Mouse (Mus musculus) kidney, adult 2 months (tissue): ENCODE measurements around the gene Olfr1413. TPM values are rescaled to one million over a fixed set of nuclear protein-coding genes. Genes with fewer than 3 reads are reported as not detected.

ENCODE experiments used
- DNase-seq: peaks from one replicate; pipeline ENCODE4 v3.0.0; 2021
- H3K27ac ChIP-seq: fragments of 200-500 bp; 2 replicates; pipeline ENCODE4 v1.5.1; 2012; ENCODE audit warnings: low read depth, low read length, control low read depth, inconsistent platforms; ENCODE audit not compliant: insufficient read depth
- H3K27me3 ChIP-seq: fragments of 200-500 bp; replicated peaks from 2 replicates; pipeline ENCODE4 v1.6.1; 2012; ENCODE audit warnings: mild to moderate bottlenecking, moderate library complexity, low read length, inconsistent platforms; ENCODE audit not compliant: control insufficient read depth, insufficient read depth
- H3K36me3 ChIP-seq: fragments of 200-500 bp; 2 replicates; pipeline ENCODE4 v1.6.1; 2012; ENCODE audit warnings: mild to moderate bottlenecking, moderate library complexity, low read length, inconsistent platforms; ENCODE audit not compliant: control insufficient read depth, insufficient read depth
- H3K4me1 ChIP-seq: fragments of 200-500 bp; 2 replicates; pipeline ENCODE4 v1.6.1; 2011; ENCODE audit warnings: low read length; ENCODE audit not compliant: control insufficient read depth, insufficient read depth
- H3K4me3 ChIP-seq: fragments of 200-500 bp; 2 replicates; pipeline ENCODE4 v1.5.1; 2011; ENCODE audit warnings: mild to moderate bottlenecking, low read depth, low read length, control low read depth; ENCODE audit not compliant: insufficient read depth
- CTCF ChIP-seq: fragments of 200-500 bp; conservative IDR thresholded peaks from 2 replicates; pipeline ENCODE4 v1.5.1; 2011; ENCODE audit warnings: low read depth, mild to moderate bottlenecking, control low read depth, low read length, moderate library complexity, mixed read lengths; ENCODE audit not compliant: insufficient read depth, insufficient read length
- POLR2A ChIP-seq: fragments of 200-500 bp; IDR thresholded peaks from one replicate; pipeline ENCODE4 v1.6.1; 2011; ENCODE audit warnings: low read depth, low read length, control low read depth
- whole genome bisulfite sequencing: fragments of 180-500 bp; shearing (Covaris S2); methylation state at CpG from one replicate; pipeline ENCODE4 v1.1.7; 2018; 5-methylcytosine and 5-hydroxymethylcytosine counted together
- polyA plus RNA-seq: library from polyadenylated mRNA; depleted of rRNA; stranded (reverse); fragments of >200 nt; gene quantifications from 2 replicates; pipeline ENCODE4 v1.2.3, GENCODE M21; 2012

The Olfr1413 gene
- polyA plus RNA-seq, 1 experiment, result not detected

GRCm38 (mm10) chr1:92594111-92594510, 23.0 kb downstream of the Olfr1413 start, which contains the start of gene Olfr1411:
Gene Olfr1411 (plus strand): TSS chr1:92594411.
- H3K4me1 ChIP-seq, result no peaks in the 10 kb centered on the region
- H3K27me3 ChIP-seq, result no peaks in the 10 kb centered on the region
- TF ChIP-seq POLR2A (no peak), CTCF (no peak)
- no peaks in the 10 kb centered on the region for H3K36me3 ChIP-seq
- no peak for DNase-seq
- no peak within 1 kb of the TSS for H3K27ac ChIP-seq
- H3K4me3 ChIP-seq, result no peak within 1 kb of the TSS

GRCm38 (mm10) chr1:92596019-92596418, 24.9 kb downstream of the Olfr1413 start:
- Histone ChIP-seq H3K4me3 (no peak overlapping the region), H3K27me3 (no peaks in the 10 kb centered on the region), H3K27ac (no peak overlapping the region), H3K4me1 (no peaks in the 10 kb centered on the region), H3K36me3 (no peaks in the 10 kb centered on the region)
- TF ChIP-seq CTCF, result no peak
- TF ChIP-seq POLR2A, result no peak
- no peak for DNase-seq
- 66% methylated on average over 3 of the region's 3 CpGs for WGBS

- H3K4me1 ChIP-seq, result no peaks in the 10 kb centered on the region
- TF ChIP-seq CTCF (no peak), POLR2A (no peak)
- DNase-seq, result no peak
- no peak within 1 kb of the TSS for H3K4me3 ChIP-seq
- WGBS, result 87% methylated on average over 1 of the region's 1 CpGs
- H3K27ac ChIP-seq, result no peak within 1 kb of the TSS
- no peaks in the 10 kb centered on the region for H3K36me3 ChIP-seq
- no peaks in the 10 kb centered on the region for H3K27me3 ChIP-seq
These were observed 34.4 kb downstream of the Olfr1413 start, which contains the start of gene Olfr1410 for GRCm38 (mm10) chr1:92605482-92605881. Gene Olfr1410 (plus strand): TSS chr1:92605782.

- Histone ChIP-seq H3K4me3 (no peak overlapping the region), H3K4me1 (no peaks in the 10 kb centered on the region), H3K36me3 (no peaks in the 10 kb centered on the region), H3K27ac (no peak overlapping the region), H3K27me3 (no peaks in the 10 kb centered on the region)
- no peak for DNase-seq
- TF ChIP-seq CTCF (no peak), POLR2A (no peak)
- 70% methylated on average over 4 of the region's 4 CpGs for WGBS
These were observed 36.6 kb downstream of the Olfr1413 start for GRCm38 (mm10) chr1:92607711-92608110.

GRCm38 (mm10) chr1:92611008-92611407, 39.9 kb downstream of the Olfr1413 start:
- H3K27ac ChIP-seq, result no peak overlapping the region
- TF ChIP-seq CTCF (peak; percentile 87), POLR2A (no peak)
- WGBS, result 3% methylated on average over 5 of the region's 5 CpGs

GRCm38 (mm10) chr1:92613175-92613574, 42.1 kb downstream of the Olfr1413 start:
- no peak for DNase-seq
- TF ChIP-seq POLR2A (no peak), CTCF (no peak)
- Histone ChIP-seq H3K27me3 (no peaks in the 10 kb centered on the region), H3K4me1 (no peaks in the 10 kb centered on the region), H3K4me3 (no peak overlapping the region), H3K36me3 (no peaks in the 10 kb centered on the region), H3K27ac (no peak overlapping the region)
- 41% methylated on average over 4 of the region's 4 CpGs for WGBS

More at GRCm38 (mm10) chr1:92611008-92611407, 39.9 kb downstream of the Olfr1413 start:
- Histone ChIP-seq H3K27me3 (no peaks in the 10 kb centered on the region), H3K4me3 (no peak overlapping the region), H3K36me3 (no peaks in the 10 kb centered on the region), H3K4me1 (no peaks in the 10 kb centered on the region)
- DNase-seq, result peak; percentile 47

GRCm38 (mm10) chr1:92614516-92614915, 43.4 kb downstream of the Olfr1413 start:
- no peaks in the 10 kb centered on the region for H3K27me3 ChIP-seq
- H3K4me3 ChIP-seq, result no peak overlapping the region
- 2% methylated on average over 1 of the region's 1 CpGs for WGBS
- no peak overlapping the region for H3K27ac ChIP-seq
- peak; percentile 26 for DNase-seq
- H3K36me3 ChIP-seq, result no peaks in the 10 kb centered on the region
- no peaks in the 10 kb centered on the region for H3K4me1 ChIP-seq
- TF ChIP-seq CTCF (no peak; the same call in 1 of the 2 replicates), POLR2A (no peak)

GRCm38 (mm10) chr1:92616046-92616445, 44.9 kb downstream of the Olfr1413 start:
- H3K4me3 ChIP-seq, result no peak overlapping the region
- no peak for DNase-seq
- 73% methylated on average over 1 of the region's 1 CpGs for WGBS
- TF ChIP-seq CTCF (no peak), POLR2A (no peak)
- H3K27ac ChIP-seq, result no peak overlapping the region
- no peaks in the 10 kb centered on the region for H3K4me1 ChIP-seq
- H3K27me3 ChIP-seq, result no peaks in the 10 kb centered on the region
- no peaks in the 10 kb centered on the region for H3K36me3 ChIP-seq
